ENCODE assay signal across 16 mouse cellular contexts in the genomic region with DNA sequence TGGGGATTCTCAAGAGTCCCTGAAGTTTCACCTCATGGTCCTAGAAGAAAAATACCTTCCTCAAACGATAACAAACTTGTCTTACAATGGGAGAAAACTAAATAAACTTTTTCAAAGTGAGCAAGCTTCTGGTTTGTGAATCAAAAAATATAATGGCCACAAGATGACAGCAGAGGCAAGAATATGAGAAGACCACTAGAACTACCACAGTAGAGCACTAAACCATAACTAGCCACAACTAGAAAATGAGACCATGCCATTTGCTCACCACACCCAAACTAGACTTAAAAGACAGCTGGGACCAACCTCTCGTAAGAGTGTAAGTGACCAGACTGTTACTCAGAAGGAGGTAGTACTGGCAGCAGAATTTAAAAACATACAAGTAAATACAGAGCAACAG. TPM values are rescaled to one million over a fixed set of nuclear protein-coding genes. Genes with fewer than 3 reads are reported as not detected.
A peak's percentile ranks its signal among the peaks of the same experiment; 100 is the strongest.
DNase-seq lines count a peak whose midpoint lies in the region; TF ChIP-seq lines count a peak whose summit lies in the region.
"Had no signal": no experiment of that assay in that cellular context is flagged by ENCODE, and none has a peak within 500 bp of the region (broad histone marks: within the 10 kb centered on the region; RNA-seq: fewer than 3 reads in every experiment).

No protein-coding gene starts in this region.

- no peak overlapping the region for H3K27ac ChIP-seq in layer of hippocampus, adult 2 months
- no peak overlapping the region for H3K27ac ChIP-seq in ES-E14 (ENCODE audit: insufficient read depth, low read depth, low read length, poor library complexity, severe bottlenecking)
- H3K27ac ChIP-seq: embryonic facial prominence, embryonic 15.5 days; heart, embryonic 15.5 days; hindbrain, embryonic 10.5 days; kidney, postnatal 0 days; midbrain, embryonic 10.5 days had no signal

- no peaks in the 10 kb centered on the region for H3K4me1 ChIP-seq in ES-E14 (ENCODE audit: control insufficient read depth in 2 of 2, insufficient read depth in 2 of 2, low read length in 2 of 2, poor library complexity in 1 of 2)
- H3K4me1 ChIP-seq: embryonic facial prominence, embryonic 15.5 days; heart, embryonic 15.5 days; hindbrain, embryonic 10.5 days; midbrain, embryonic 10.5 days had no signal

- DNase-seq in layer of hippocampus, adult 2 months (ENCODE audit: low spot score in 2 of 2): no peak
- DNase-seq in layer of hippocampus, postnatal 36 days: no peak
- peak; percentile 66 for DNase-seq in 416B (ENCODE audit: low read depth)
- DNase-seq in ES-E14 (ENCODE audit: low read depth, low spot score): peak; percentile 55
- DNase-seq in adipocyte (ENCODE audit: low spot score): peak; percentile 57
- no peak for DNase-seq in spleen, postnatal 14 days (ENCODE audit: low spot score in 2 of 2)
- no peak for DNase-seq in natural killer cell, adult 2 months (ENCODE audit: low spot score in 2 of 2)
- DNase-seq in right cerebral cortex, postnatal 14 days: no peak
- DNase-seq: cerebellum, adult 9-11 months; left cerebral cortex, postnatal 4 days; lung, embryonic 14.5 days had no signal

- no peak overlapping the region for H3K4me3 ChIP-seq in layer of hippocampus, adult 2 months
- no peak overlapping the region for H3K4me3 ChIP-seq in ES-E14 (ENCODE audit: insufficient read depth in 1 of 2, low read depth in 1 of 2, low read length in 2 of 2, poor library complexity in 1 of 2, severe bottlenecking in 1 of 2)
- H3K4me3 ChIP-seq: embryonic facial prominence, embryonic 15.5 days; heart, embryonic 15.5 days; hindbrain, embryonic 10.5 days; midbrain, embryonic 10.5 days had no signal

- no peaks in the 10 kb centered on the region for H3K9me3 ChIP-seq in ES-E14 (ENCODE audit: control insufficient read depth, insufficient read depth, low read depth, low read length)
- H3K9me3 ChIP-seq: embryonic facial prominence, embryonic 15.5 days; heart, embryonic 15.5 days; hindbrain, embryonic 10.5 days; midbrain, embryonic 10.5 days had no signal

- in situ Hi-C loops in ES-E14 (cut with MboI; ENCODE audit: low sequenced_read_pairs in 2 of 2, unreplicated experiment in 2 of 2): no loop called here

- peak; percentile 75 for TF ChIP-seq CTCF in layer of hippocampus, adult 2 months (conservative IDR thresholded peaks at IDR 0.05)

- H3K9ac ChIP-seq in ES-E14 (ENCODE audit: insufficient read depth, low read depth, low read length, poor library complexity, severe bottlenecking): no peak overlapping the region
- H3K9ac ChIP-seq: embryonic facial prominence, embryonic 15.5 days; heart, embryonic 15.5 days; lung, embryonic 14.5 days had no signal

- peaks cover 40% of the 10 kb centered on the region for H3K36me3 ChIP-seq in ES-E14 (ENCODE audit: control insufficient read depth, insufficient read depth, low read length, poor library complexity, severe bottlenecking)

TF ChIP-seq in ES-E14, 5 proteins besides CTCF, POLR2A, EP300 and RAD21:
- TF ChIP-seq MAFK (IDR thresholded peaks at IDR 0.05; ENCODE audit: insufficient read depth, low read depth, low read length): no peak
- no peak for TF ChIP-seq HCFC1 (IDR thresholded peaks at IDR 0.05; ENCODE audit: borderline replicate concordance, insufficient read depth, low read length)
- no peak for TF ChIP-seq CHD2 (IDR thresholded peaks at IDR 0.05; ENCODE audit: low read depth, low read length)

RNA-seq across cellular contexts. Expression of a gene that starts 18.8 kb away (rescaled TPM):
- 10 to 100 TPM; 22.5 to 27.5 TPM for total RNA-seq in layer of hippocampus, adult 2 months (2021)
- 10 to 100 TPM; 23.6 to 24.5 TPM for total RNA-seq in layer of hippocampus, postnatal 36 days (2021)
- total RNA-seq in ES-E14 (2012; rRNA removed): 3.2 and 6.3 TPM in 2 replicates

RNA-seq across cellular contexts. Expression of a gene that starts 19.3 kb away (rescaled TPM):
- not detected for total RNA-seq in layer of hippocampus, adult 2 months (2021)
- not detected for total RNA-seq in layer of hippocampus, postnatal 36 days (2021)
- not detected in 2 replicates for total RNA-seq in ES-E14 (2012; rRNA removed)
- total RNA-seq: left cerebral cortex, postnatal 4 days had no signal

RNA-seq across cellular contexts. Expression of a gene that starts 26.0 kb away (rescaled TPM):
- 10 to 100 TPM; 20.8 to 22.1 TPM for total RNA-seq in layer of hippocampus, adult 2 months (2021)
- total RNA-seq in layer of hippocampus, postnatal 36 days (2021): 10 to 100 TPM; 24.0 to 26.3 TPM
- total RNA-seq in ES-E14 (2012; rRNA removed): 26.7 and 34.3 TPM in 2 replicates

RNA-seq across cellular contexts. Expression of a gene that starts 26.7 kb away (rescaled TPM):
- total RNA-seq in layer of hippocampus, adult 2 months (2021): 100 to 1,000 TPM; 223 to 242 TPM
- 100 to 1,000 TPM; 210 to 242 TPM for total RNA-seq in layer of hippocampus, postnatal 36 days (2021)
- 121 and 196 TPM in 2 replicates for total RNA-seq in ES-E14 (2012; rRNA removed)

RNA-seq across cellular contexts. Expression of a gene that starts 38.6 kb away (rescaled TPM):
- total RNA-seq in layer of hippocampus, adult 2 months (2021): not detected
- not detected for total RNA-seq in layer of hippocampus, postnatal 36 days (2021)
- total RNA-seq in ES-E14 (2012; rRNA removed): 0.09 and 0.26 TPM in 2 replicates
- total RNA-seq: left cerebral cortex, postnatal 4 days had no signal

Comparison
In these comparisons a context has a peak if more than half of its experiments do, and no peak if none do; other contexts are left out.
1. DNase-seq: peak in 416B (single experiment), ES-E14 (single experiment) and adipocyte (single experiment); none in layer of hippocampus, adult 2 months (0 of 2), layer of hippocampus, postnatal 36 days (0 of 2), spleen, postnatal 14 days (0 of 2), natural killer cell, adult 2 months (0 of 2) and right cerebral cortex, postnatal 14 days (single experiment).